Mouse (Mus musculus) macrophage (primary cell): Measurements from ENCODE around the gene Ankrd11. TPM values are rescaled to one million over a fixed set of nuclear protein-coding genes. Genes with fewer than 3 reads are reported as not detected.
A peak's percentile ranks its signal among the peaks of the same experiment; 100 is the strongest.
"Not testable (repeated sequence)": the region's sequence is repeated elsewhere in the genome, so short reads cannot be mapped to it uniquely, and the experiment has no call there.

Source experiments
- H3K27ac ChIP-seq: fragments of 350-480 bp; formaldehyde crosslinking; 2 replicates; pipeline ENCODE4 v1.9.0; 2021
- H3K36me3 ChIP-seq: fragments of 350-480 bp; formaldehyde crosslinking; 2 replicates; pipeline ENCODE4 v1.9.0; 2021; ENCODE audit errors: inconsistent target
- H3K4me3 ChIP-seq: fragments of 350-480 bp; formaldehyde crosslinking; 2 replicates; pipeline ENCODE4 v1.9.0; 2021; ENCODE audit errors: inconsistent target
- H3K79me2 ChIP-seq: fragments of 350-480 bp; formaldehyde crosslinking; 2 replicates; pipeline ENCODE4 v1.9.0; 2021; ENCODE audit errors: inconsistent target
- WGBS: methylation state at CpG from one replicate; pipeline ENCODE4 v1.1.7; 2026; ENCODE audit warnings: inconsistent platforms; ENCODE audit not compliant: missing documents; 5-methylcytosine and 5-hydroxymethylcytosine counted together
- polyA plus RNA-seq: library from polyadenylated mRNA; stranded (reverse); fragments of 250-400 nt; gene quantifications from 3 replicates; pipeline ENCODE4 v1.2.4, GENCODE M21; 2018; ENCODE audit warnings: inconsistent platforms

Gene Ankrd11
- polyA plus RNA-seq, 1 experiment from 2014 or later, result 46.6 TPM

GRCm38 (mm10) chr8:123031321-123031978 lies 10.6 kb downstream of the Ankrd11 start:
- Histone ChIP-seq H3K79me2 (peaks cover 98% of the 10 kb centered on the region), H3K4me3 (no peak overlapping the region), H3K36me3 (no peaks in the 10 kb centered on the region), H3K27ac (no peak overlapping the region)
- WGBS, result 45% methylated on average over 7 of the region's 7 CpGs

- H3K36me3 ChIP-seq, H3K27ac ChIP-seq, H3K4me3 ChIP-seq: not testable (repeated sequence)
- peaks cover 98% of the 10 kb centered on the region for H3K79me2 ChIP-seq
- WGBS, result 69% methylated on average over 3 of the region's 5 CpGs
These were observed 12.0 kb downstream of the Ankrd11 start for GRCm38 (mm10) chr8:123030091-123030490.

DNA sequence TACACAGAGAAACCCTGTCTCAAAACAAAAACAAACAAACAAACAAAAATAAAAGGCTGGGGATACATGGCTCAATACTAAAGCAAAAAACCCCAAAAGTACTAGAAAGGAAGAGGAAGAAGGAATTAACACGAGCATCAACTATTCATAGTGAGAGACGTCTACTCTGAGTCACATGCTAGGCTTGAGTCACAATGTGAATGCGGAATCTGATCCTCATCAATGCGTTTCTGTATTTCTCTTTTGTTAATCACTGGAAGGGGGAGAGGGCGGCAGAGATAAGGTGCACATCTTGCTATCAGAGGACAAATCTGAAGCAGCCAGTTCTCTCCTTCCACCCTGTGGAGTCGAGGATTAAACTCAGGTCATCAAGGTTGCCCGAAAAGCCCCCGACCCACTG lies 14.3 kb downstream of the Ankrd11 start:
- Histone ChIP-seq H3K4me3 (no peak overlapping the region), H3K27ac (peak overlapping the region; percentile 84), H3K36me3 (no peaks in the 10 kb centered on the region), H3K79me2 (peaks cover 100% of the 10 kb centered on the region)
- 36% methylated on average over 8 of the region's 8 CpGs for WGBS

- Histone ChIP-seq H3K4me3 (no peak overlapping the region), H3K36me3 (no peaks in the 10 kb centered on the region), H3K79me2 (peaks cover 100% of the 10 kb centered on the region), H3K27ac (peak overlapping the region; percentile 84)
- WGBS, result 58% methylated on average over 3 of the region's 3 CpGs
These were observed 16.1 kb downstream of the Ankrd11 start for GRCm38 (mm10) chr8:123025951-123026351.

DNA sequence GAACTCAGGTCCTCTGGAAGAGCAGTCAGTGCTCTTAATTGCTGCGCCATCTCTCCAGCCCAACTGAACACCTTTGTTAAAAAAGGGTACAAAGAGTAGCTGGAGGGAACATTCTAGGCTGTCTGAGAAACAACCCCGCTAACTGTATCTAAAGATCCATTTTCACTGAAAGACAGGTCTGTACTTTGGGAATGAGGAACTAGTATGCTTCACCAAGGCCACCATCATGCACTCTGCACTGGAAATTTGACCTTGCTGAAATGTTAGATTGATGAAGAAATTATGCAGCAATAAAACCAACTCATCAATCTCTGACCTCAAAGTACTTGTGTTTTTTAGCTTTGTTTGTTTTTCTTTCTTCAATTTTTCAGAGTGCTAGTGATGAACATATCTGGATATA lies 17.9 kb downstream of the Ankrd11 start:
- Histone ChIP-seq H3K79me2 (peaks cover 100% of the 10 kb centered on the region), H3K36me3 (no peaks in the 10 kb centered on the region)
- 97% methylated on average over 2 of the region's 2 CpGs for WGBS

DNA sequence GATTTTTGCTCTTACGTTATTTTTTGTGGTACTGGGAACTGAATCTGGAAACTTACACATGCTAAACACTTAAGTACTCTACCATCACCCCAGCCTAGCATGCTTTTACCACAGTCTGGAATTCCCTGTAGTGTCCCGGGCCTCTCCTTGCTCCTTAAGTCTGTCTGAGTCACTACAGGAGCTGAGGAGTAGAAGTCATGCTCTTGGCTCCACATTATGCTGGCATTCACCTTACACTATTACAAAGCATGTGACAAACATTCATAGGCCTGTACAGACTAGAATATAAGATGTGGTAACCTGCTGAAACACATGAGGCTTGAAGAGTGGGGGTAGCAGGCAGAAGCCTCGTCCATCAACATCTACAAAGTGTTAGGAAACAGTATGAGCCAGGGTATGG lies 19.4 kb downstream of the Ankrd11 start:
- Histone ChIP-seq H3K27ac (no peak overlapping the region), H3K79me2 (peaks cover 100% of the 10 kb centered on the region), H3K4me3 (no peak overlapping the region), H3K36me3 (no peaks in the 10 kb centered on the region)
- 95% methylated on average over 3 of the region's 3 CpGs for WGBS

More for the DNA sequence above, 17.9 kb downstream of the Ankrd11 start:
- Histone ChIP-seq H3K4me3 (no peak overlapping the region), H3K27ac (no peak overlapping the region)

GRCm38 (mm10) chr8:123021259-123021658 lies 20.8 kb downstream of the Ankrd11 start:
- WGBS, result 43% methylated on average over 1 of the region's 1 CpGs
- H3K79me2 ChIP-seq, result peaks cover 100% of the 10 kb centered on the region
- H3K4me3 ChIP-seq, result no peak overlapping the region
- no peak overlapping the region for H3K27ac ChIP-seq
- H3K36me3 ChIP-seq, result no peaks in the 10 kb centered on the region

DNA sequence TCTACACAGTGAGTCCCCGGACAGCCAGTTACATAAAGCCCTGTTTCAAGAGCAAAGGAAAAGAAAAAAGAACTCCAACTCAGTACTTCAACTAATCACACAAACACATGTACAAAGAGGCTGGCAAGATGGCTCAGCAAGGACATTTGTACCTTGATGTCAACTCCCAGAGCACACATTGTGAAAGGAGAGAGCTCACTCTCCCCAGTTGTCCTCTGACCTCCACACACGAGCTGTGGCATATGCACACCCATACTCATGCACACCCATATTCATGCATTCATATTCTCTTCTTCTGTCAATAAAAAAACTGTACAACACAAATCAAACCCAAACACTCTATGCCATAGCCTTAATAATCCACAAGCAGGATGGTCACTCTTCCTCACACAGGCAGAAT lies 21.2 kb downstream of the Ankrd11 start:
- no peak overlapping the region for H3K4me3 ChIP-seq
- WGBS, result 64% methylated on average over 2 of the region's 2 CpGs
- no peaks in the 10 kb centered on the region for H3K36me3 ChIP-seq
- H3K79me2 ChIP-seq, result peaks cover 100% of the 10 kb centered on the region
- no peak overlapping the region for H3K27ac ChIP-seq

GRCm38 (mm10) chr8:123020084-123020483 lies 22.0 kb downstream of the Ankrd11 start:
- peaks cover 100% of the 10 kb centered on the region for H3K79me2 ChIP-seq
- no peak overlapping the region for H3K27ac ChIP-seq
- H3K36me3 ChIP-seq, result no peaks in the 10 kb centered on the region
- 74% methylated on average over 2 of the region's 2 CpGs for WGBS
- no peak overlapping the region for H3K4me3 ChIP-seq

DNA sequence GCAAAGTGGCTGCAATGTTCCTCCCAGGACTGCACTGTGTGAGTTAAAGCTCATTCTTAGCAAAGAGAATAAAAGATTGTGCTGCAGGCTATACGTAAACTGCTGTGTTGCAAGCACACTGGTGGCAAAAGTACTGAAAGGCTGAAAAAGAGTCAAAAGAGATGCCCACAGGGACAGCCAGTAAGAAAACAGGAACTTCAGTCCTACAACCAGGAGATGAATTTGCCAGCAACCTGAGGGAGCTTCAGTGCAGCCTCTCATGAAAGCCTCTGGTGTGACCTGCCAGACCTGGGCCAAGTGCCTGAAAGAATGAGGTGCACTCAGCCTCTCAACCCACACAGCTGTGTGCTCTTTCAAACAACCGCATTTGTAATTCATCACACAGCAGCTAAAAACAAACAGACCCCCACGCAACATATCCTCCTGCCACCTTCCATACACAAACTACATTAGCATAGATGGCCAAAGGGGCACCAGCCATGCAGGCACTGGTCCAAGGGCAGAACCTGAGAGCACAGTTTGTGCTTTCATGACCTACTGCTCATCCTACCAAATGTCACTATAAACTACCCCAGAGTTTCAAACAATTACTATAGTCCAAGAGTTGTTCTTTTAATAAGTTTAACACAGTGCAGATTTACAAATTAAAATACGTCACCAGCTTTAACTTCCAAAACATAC lies 23.5 kb downstream of the Ankrd11 start:
- WGBS, result 64% methylated on average over 4 of the region's 4 CpGs
- Histone ChIP-seq H3K27ac (no peak overlapping the region), H3K36me3 (no peaks in the 10 kb centered on the region), H3K79me2 (peaks cover 100% of the 10 kb centered on the region), H3K4me3 (no peak overlapping the region)

DNA sequence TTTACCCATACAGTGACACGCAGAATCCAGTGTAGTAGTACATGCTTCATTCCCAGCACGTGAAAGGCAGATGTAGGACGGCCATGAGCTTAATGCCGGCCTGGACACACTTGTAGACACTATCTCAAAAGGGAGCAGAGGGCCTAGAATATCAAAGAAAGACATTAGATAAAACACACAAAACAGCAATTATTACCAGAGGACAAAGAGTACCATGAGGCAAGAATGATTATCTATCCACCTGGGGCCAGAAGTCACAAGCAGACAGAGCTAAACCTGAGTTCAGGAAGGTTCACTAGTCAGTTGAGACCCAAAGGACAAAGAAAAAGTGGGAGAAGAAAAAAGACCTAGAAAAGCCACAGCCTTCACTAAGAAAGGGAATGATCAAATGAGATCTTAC lies 24.9 kb downstream of the Ankrd11 start:
- peaks cover 100% of the 10 kb centered on the region for H3K79me2 ChIP-seq
- WGBS, result 97% methylated on average over 4 of the region's 4 CpGs
- no peaks in the 10 kb centered on the region for H3K36me3 ChIP-seq
- H3K4me3 ChIP-seq, result no peak overlapping the region
- H3K27ac ChIP-seq, result no peak overlapping the region

- H3K27ac ChIP-seq, result peak overlapping the region; percentile 36
- WGBS, result 19% methylated on average over 3 of the region's 3 CpGs
- peaks cover 100% of the 10 kb centered on the region for H3K79me2 ChIP-seq
- no peaks in the 10 kb centered on the region for H3K36me3 ChIP-seq
- no peak overlapping the region for H3K4me3 ChIP-seq
These were observed 27.0 kb downstream of the Ankrd11 start for GRCm38 (mm10) chr8:123015074-123015473.

- peak overlapping the region; percentile 36 for H3K27ac ChIP-seq
- no peaks in the 10 kb centered on the region for H3K36me3 ChIP-seq
- peaks cover 100% of the 10 kb centered on the region for H3K79me2 ChIP-seq
- no peak overlapping the region for H3K4me3 ChIP-seq
- WGBS, result 49% methylated on average over 7 of the region's 7 CpGs
These were observed 27.6 kb downstream of the Ankrd11 start for GRCm38 (mm10) chr8:123014429-123014828.

DNA sequence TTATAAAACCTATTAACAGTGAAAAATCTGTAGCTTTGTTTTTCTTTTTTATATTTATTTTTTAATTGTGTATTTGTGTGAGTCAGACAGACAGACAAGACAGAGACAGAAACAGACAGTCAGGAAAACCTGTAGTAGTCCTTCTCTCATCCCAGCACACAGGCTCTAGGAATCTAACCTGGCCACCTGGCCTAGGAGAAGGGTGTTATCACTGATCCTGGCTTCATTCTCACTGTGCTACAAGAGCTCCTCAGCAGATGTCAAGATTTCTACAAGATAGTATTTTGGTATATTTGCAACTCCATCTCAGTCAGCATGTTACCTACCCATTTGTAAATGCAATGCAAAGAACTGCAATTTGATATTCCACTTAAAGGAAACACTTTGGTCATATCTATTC lies 30.8 kb downstream of the Ankrd11 start:
- H3K27ac ChIP-seq, result no peak overlapping the region
- no peak overlapping the region for H3K4me3 ChIP-seq
- peaks cover 100% of the 10 kb centered on the region for H3K79me2 ChIP-seq
- H3K36me3 ChIP-seq, result no peaks in the 10 kb centered on the region

GRCm38 (mm10) chr8:123005805-123006204 lies 36.3 kb downstream of the Ankrd11 start:
- 77% methylated on average over 5 of the region's 5 CpGs for WGBS
- H3K4me3 ChIP-seq, result no peak overlapping the region

More at GRCm38 (mm10) chr8:123005805-123006204, 36.3 kb downstream of the Ankrd11 start:
- Histone ChIP-seq H3K79me2 (peaks cover 100% of the 10 kb centered on the region), H3K36me3 (no peaks in the 10 kb centered on the region), H3K27ac (no peak overlapping the region)
